Mouse (Mus musculus): ENCODE measurements around the gene Armcx1.
"Not testable (repeated sequence)": the region's sequence is repeated elsewhere in the genome, so short reads cannot be mapped to it uniquely, and the experiment has no call there.

The Armcx1 gene

GRCm38 (mm10) chrX:134763428-134764198, 45.9 kb downstream of the Armcx1 start:
- not testable (repeated sequence) for DNase-seq

All from retina, postnatal 1 day (tissue).